Mouse (Mus musculus) testis, postnatal 14 days (tissue): ENCODE measurements around the gene Alpl.

Source experiments
- DNase-seq: peaks from one replicate; pipeline ENCODE4 v3.0.0; 2021; ENCODE audit warnings: low spot score

Alpl gene

GRCm38 (mm10) chr4:137797038-137797437, 854 bp upstream of the Alpl start:
- DNase-seq, result no peak

GRCm38 (mm10) chr4:137794178-137794900, 1.8 kb downstream of the Alpl start:
- DNase-seq, result no peak

- DNase-seq, result no peak
These were observed 2.6 kb downstream of the Alpl start for GRCm38 (mm10) chr4:137793611-137794010.

GRCm38 (mm10) chr4:137791440-137791839, 4.7 kb downstream of the Alpl start:
- no peak for DNase-seq

- DNase-seq, result no peak
These were observed 5.2 kb downstream of the Alpl start for GRCm38 (mm10) chr4:137790981-137791380.

- no peak for DNase-seq
These were observed 7.6 kb downstream of the Alpl start for GRCm38 (mm10) chr4:137788511-137789049.

- DNase-seq, result no peak
These were observed 8.4 kb downstream of the Alpl start for GRCm38 (mm10) chr4:137787589-137788289.

- DNase-seq, result no peak
These were observed 9.7 kb downstream of the Alpl start for GRCm38 (mm10) chr4:137786488-137786887.

GRCm38 (mm10) chr4:137785270-137785669, 10.9 kb downstream of the Alpl start:
- no peak for DNase-seq

GRCm38 (mm10) chr4:137784741-137785140, 11.4 kb downstream of the Alpl start:
- no peak for DNase-seq

- no peak for DNase-seq
These were observed 12.5 kb downstream of the Alpl start for GRCm38 (mm10) chr4:137783541-137784191.

- no peak for DNase-seq
These were observed 14.2 kb downstream of the Alpl start for GRCm38 (mm10) chr4:137781949-137782348.

- no peak for DNase-seq
These were observed 15.2 kb downstream of the Alpl start for GRCm38 (mm10) chr4:137780986-137781385.

- DNase-seq, result no peak
These were observed 17.6 kb downstream of the Alpl start for GRCm38 (mm10) chr4:137778397-137779184.

GRCm38 (mm10) chr4:137777866-137778265, 18.3 kb downstream of the Alpl start:
- no peak for DNase-seq

GRCm38 (mm10) chr4:137774505-137774904, 21.7 kb downstream of the Alpl start:
- DNase-seq, result no peak

- no peak for DNase-seq
These were observed 22.2 kb downstream of the Alpl start for GRCm38 (mm10) chr4:137774013-137774412.

GRCm38 (mm10) chr4:137773369-137773899, 22.8 kb downstream of the Alpl start:
- no peak for DNase-seq

GRCm38 (mm10) chr4:137772438-137773056, 23.6 kb downstream of the Alpl start:
- DNase-seq, result no peak

GRCm38 (mm10) chr4:137771749-137772148, 24.4 kb downstream of the Alpl start:
- no peak for DNase-seq

- peak; percentile 67 for DNase-seq
These were observed 25.1 kb downstream of the Alpl start for GRCm38 (mm10) chr4:137770901-137771612.
